Mouse (Mus musculus) brown adipose tissue, adult 24 weeks (tissue): ENCODE data around the gene Spag7. TPM values are rescaled to one million over a fixed set of nuclear protein-coding genes. Genes with fewer than 3 reads are reported as not detected.

Experiments
- H3K27ac ChIP-seq: fragments of 200-500 bp; replicated peaks from 2 replicates; pipeline ENCODE4 v1.5.1; 2012; ENCODE audit warnings: low read depth, mild to moderate bottlenecking, low read length
- H3K4me1 ChIP-seq: fragments of 200-500 bp; 2 replicates; pipeline ENCODE4 v1.6.1; 2012; ENCODE audit warnings: low read length, mixed read lengths; ENCODE audit not compliant: control insufficient read depth, insufficient read depth, insufficient read length
- H3K4me3 ChIP-seq: fragments of 200-500 bp; 2 replicates; pipeline ENCODE4 v1.5.1; 2012; ENCODE audit warnings: low read depth, mild to moderate bottlenecking, low read length, moderate library complexity; ENCODE audit not compliant: insufficient read depth
- polyA plus RNA-seq: library from polyadenylated mRNA; stranded (reverse); fragments of >200 nt; gene quantifications from 2 replicates; pipeline ENCODE4 v1.2.4, GENCODE M21; 2012; ENCODE audit not compliant: missing spikeins, insufficient read depth, insufficient read length

Gene Spag7
- 74.7 and 107 TPM in 2 replicates for polyA plus RNA-seq

DNA sequence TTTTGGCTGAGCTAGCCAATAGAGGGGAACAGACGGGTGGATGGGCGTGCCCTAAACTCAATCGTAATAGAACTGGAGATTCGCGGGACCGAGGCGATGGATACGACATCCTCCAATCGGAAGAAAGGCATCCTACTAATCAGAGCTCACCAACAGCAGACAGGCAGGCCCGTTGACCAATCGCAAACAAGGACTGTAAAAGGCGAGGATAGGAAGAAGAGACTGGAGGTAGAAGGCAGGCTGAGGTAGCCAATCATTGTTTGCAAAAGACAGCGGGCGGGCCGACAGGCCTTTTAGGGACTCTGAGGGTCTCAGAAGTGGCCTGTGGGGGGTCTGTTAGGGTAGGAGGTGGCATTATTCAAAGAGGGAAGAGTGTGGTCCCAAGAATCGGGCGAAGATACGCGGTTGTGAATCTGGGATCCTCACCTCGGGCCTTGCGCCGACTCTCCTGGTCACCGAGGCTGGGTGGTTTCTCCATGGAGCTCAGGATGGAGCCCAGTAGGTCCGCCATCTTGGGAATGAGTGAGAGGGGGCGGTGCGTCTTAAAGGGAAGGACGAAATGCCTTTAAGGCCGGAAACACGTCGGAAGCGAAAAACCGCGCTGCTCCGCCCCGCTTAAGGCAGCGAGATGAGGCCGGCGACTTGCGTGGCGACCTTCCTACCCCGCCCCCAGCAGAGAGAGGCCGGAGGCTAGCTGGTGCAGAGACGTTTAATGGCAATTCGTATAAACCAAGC lies at the start of gene Spag7:
Gene Spag7 (minus strand): TSS at position 646 of the 735 bp plus-strand sequence.
- H3K27ac ChIP-seq = peak within 1 kb of the TSS; percentile 88
- no peaks in the 10 kb centered on the region for H3K4me1 ChIP-seq
- H3K4me3 ChIP-seq = peak within 1 kb of the TSS; percentile 74

DNA sequence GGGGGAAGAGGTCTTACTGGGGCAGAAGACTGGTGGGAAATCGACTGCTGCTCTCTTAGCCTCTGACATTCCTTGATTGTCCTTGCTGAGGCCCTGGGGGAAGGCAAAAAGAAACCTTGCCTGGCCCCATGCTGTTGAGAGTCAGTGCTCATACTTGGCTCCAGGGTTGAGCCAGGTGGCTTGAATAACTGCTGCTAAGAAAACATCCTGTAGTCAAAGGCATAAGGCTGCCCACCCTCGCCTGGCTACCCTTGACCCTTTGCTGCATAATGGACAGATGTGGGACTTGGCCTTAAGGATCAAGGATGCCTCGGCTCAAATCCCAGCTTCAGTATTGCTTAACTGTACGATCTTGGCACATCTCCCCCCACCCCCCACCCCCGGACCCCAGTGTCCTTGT lies 49.3 kb upstream of the Spag7 start:
- peaks cover 2% of the 10 kb centered on the region; the same call in 1 of the 2 replicates for H3K4me1 ChIP-seq
- H3K4me3 ChIP-seq = no peak overlapping the region
- no peak overlapping the region for H3K27ac ChIP-seq

DNA sequence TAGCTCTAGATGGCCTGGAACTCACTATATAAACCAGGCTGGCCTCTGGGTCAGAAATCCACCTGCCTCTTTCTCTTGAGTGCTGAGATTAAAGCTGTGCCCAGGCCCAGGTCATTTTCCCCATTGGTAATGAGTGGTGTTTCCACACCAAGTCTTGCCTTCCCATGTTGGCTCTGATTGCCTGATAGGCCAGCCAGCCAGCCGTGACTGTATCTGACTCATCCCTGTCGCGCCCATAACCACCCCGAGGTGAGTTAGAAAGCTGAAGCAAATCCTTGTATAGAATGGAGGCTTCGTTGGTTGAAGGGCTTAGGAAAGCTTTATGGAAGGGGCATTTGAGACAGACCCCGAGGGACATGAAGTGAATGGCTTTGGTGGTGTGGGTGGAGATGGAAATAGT lies 46.6 kb upstream of the Spag7 start:
- no peak overlapping the region for H3K4me3 ChIP-seq
- no peak overlapping the region for H3K27ac ChIP-seq
- H3K4me1 ChIP-seq = peaks cover 2% of the 10 kb centered on the region; the same call in 1 of the 2 replicates

DNA sequence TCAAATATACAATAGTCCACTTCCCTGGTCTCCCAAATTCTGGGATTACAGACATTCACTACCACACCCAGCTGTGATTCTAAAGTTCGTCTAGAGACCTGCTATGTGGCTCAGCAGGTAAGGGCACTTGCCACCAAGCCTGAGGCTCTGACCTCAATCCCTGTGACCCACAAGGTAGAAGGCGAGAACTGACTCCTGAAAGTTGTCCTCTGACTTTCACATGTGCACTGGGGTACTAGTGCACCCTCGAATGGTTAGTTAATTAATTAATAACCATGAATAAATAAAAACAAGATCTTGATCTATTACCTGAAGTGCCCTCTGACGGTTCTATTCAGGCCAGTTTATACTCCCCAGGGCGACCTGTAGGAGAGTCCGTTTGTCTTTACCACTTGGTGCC lies 44.0 kb upstream of the Spag7 start:
- H3K4me3 ChIP-seq = no peak overlapping the region
- no peak overlapping the region for H3K27ac ChIP-seq
- H3K4me1 ChIP-seq = peaks cover 2% of the 10 kb centered on the region; the same call in 1 of the 2 replicates

DNA sequence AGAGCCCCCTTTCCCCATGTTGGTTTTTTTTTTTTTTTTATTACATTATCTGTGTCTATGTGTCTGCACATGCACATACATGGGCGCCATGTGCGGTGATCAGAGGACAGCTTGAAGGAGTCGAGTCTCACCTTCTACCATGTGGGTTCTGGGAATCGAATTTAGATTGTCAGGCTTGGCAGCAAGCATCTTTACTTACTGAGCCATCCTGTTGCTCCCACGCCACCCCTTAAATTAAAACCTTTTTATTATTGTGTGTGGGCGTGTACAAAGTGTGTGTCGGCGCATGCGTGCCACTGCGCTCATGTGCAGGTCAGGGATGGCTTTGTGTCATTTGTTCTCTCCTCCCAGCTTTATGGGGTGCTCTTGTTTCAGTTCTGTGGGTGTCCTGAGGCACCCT lies 41.8 kb upstream of the Spag7 start:
- H3K4me3 ChIP-seq = no peak overlapping the region
- H3K27ac ChIP-seq = no peak overlapping the region
- peaks cover under 1% of the 10 kb centered on the region; the same call in 1 of the 2 replicates for H3K4me1 ChIP-seq

DNA sequence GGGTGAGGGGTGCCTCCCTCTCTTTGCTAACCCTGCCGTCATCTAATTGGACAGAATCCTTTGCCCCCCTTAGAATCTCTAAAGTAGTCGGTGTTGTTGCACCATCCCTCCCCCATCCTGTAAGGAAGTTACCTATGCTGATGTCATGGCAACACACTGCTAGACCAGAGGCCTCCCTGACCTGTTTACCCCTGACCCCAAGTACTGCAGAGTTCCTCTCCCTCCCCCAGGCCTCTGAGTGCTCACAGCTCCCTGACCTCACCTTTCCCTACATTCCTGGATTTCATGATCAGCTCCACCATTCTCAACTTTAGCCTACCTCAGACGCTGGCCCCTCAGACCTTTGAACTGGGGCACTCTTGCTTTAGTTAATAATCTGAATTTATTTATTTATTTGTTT lies 36.9 kb upstream of the Spag7 start:
- no peak overlapping the region for H3K4me3 ChIP-seq
- H3K4me1 ChIP-seq = peaks cover 11% of the 10 kb centered on the region
- H3K27ac ChIP-seq = no peak overlapping the region

DNA sequence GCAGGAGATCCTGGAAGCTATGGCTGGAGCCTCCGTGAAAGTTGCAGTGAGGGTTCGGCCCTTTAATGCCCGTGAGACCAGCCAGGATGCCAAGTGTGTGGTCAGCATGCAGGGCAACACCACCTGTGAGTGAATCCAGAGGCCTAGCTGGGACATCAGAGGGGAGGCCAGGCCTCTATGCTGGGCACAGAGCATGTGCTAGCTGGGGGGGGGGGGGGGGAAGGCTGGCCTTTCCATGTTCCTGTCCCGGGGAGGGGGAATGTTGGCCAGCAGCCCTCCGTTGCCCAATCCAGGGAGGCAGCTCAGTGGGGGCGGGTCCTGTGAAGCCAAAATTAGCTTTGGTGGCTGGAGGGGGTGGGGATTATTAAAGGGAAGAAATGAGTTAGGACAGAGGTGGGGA lies 33.6 kb upstream of the Spag7 start:
- peak overlapping the region; percentile 93 for H3K27ac ChIP-seq
- peak overlapping the region; percentile 75 for H3K4me3 ChIP-seq
- peaks cover 11% of the 10 kb centered on the region for H3K4me1 ChIP-seq

DNA sequence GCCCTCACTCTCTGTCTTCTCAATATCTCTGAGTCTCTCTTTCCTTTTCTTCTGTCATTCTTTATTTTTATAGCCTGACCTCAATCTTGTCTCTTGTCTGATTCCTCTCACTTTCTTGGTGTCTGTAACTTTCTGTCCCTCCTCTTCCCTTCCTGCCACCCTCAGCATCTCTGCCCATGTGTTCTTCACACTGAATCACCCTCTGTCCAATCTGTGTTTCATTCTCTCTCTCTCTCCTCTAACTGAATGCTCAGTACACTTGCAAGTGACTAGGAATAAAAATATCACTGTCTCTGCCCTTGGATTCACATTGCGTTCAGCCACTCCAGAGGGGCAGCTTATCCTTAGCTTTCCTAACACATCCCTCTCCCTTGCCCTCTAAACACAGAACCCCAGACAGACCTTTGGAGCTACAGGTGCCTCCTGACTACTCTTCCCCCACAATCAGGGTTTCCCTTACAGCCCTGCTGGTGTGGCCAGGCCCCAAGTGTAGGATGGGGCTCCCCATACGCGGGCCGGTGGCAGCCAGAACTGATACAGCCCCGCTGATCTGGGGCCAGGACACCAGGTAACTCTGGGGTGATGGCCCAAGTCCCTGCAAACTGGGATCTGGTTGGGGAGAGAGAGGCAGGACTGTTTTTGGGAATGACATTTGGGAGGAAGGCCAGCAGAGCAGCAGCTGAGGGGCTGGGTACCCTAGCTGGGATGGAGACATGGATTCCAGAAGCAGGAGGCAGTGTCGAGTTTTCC lies 32.9 kb upstream of the Spag7 start:
- H3K27ac ChIP-seq = peak overlapping the region; percentile 93
- peak overlapping the region; percentile 75 for H3K4me3 ChIP-seq

DNA sequence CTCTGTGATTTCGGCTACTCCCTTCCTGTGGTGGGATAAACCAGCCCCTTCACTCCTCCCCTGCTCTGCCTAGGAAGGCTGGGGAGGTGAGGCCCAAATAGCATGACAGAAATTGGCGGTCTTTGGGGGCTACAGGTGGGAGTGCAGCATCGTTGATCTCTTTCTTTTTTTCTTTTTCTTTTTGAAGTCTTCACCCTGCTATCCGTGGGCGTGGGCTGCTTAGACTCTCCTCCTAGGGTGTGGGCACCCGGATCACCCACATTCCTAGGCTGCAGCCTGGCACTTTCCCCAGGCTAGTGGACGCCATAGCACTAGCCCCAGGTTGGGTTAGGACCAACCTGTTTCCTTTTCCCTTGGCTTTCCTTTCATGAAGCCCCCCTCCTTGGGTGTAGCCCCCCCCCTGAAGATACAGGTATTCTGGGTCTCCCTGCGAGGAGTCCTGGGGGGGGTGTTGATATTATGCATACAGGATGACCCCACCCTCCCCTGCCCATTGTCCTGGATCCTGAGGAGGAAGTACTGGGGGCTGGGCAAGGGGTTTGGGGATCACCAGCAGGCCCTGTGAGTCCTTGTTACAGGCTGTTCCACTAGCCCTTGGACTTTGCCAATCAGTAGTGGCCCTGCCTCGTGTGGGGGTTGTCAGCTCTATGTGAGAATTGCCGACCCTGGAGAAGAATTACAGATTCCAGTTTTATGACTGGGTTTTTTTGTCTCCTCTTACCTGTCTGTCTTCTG lies 32.2 kb upstream of the Spag7 start:
- H3K27ac ChIP-seq = peak overlapping the region; percentile 93
- H3K4me1 ChIP-seq = peaks cover 11% of the 10 kb centered on the region
- H3K4me3 ChIP-seq = peak overlapping the region; percentile 75

More for the DNA sequence above, 32.9 kb upstream of the Spag7 start:
- peaks cover 11% of the 10 kb centered on the region for H3K4me1 ChIP-seq

DNA sequence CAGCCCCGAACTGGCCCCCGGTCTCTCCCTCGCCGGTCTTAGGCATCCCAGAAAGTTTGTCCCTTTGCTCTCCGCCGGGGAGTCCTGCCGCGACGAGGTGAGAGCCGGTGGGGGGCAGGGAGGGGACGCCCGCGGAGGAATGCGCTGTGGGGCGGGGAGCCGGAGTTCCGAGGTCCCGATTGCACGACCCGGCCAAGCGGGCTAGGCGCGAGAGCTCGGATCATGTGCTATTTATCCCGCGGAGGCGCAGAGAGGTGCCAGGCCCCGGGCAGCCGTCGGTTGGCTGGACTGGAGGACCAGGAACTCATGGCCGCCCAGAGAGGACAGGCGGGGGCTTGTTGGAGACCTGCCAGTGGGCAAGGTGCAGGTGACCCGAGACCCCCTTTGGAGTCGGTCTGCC lies 31.4 kb upstream of the Spag7 start:
- H3K27ac ChIP-seq = peak overlapping the region; percentile 93
- H3K4me1 ChIP-seq = peaks cover 11% of the 10 kb centered on the region
- peak overlapping the region; percentile 75 for H3K4me3 ChIP-seq

DNA sequence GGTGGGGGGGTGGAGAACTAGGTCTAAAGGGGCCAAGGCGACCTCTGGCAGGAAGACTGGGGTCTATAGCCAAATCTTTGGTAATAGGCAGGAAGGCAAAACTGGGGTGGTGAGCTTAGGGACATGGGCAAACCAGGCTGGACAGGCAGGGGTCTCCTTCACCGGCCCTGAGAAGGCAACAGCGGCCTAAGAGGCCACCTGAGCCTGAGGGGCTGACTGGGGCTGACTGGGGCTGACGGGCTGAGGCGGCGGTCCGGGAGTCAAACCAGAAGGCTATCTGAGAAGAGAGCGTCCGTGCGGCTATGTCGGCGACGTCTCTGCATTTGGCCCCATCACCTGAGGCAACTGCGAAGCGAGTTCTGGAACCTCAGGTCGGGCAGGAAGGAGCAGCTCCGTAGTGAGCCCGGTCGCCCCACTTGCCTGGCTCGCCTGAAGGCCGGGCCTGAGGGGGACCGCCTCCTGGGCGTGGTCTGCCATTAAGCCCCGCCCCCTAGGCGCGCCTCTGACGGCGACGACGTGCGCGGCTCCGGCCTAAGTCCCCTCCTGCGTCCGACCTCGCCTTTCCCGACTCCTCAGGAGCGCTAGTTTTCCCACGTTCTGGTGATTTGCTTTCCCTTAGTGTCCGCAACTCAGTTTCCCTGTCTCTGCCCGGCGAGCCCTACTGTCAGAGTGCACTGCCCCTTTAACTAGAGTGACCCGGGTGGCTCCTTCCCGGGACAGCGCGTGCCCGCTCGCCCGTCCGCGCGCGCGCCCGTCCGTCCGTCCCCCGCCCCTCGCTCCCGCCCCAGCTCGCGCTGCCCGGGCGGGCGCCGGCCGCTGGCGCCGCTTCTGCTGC lies 30.7 kb upstream of the Spag7 start, which contains the start of the genes Inca1 and Kif1c:
Gene Inca1 (minus strand): TSS at position 434 of the 835 bp plus-strand sequence.
Gene Kif1c (plus strand): TSS at position 827 of the 835 bp plus-strand sequence.
- Histone ChIP-seq H3K4me3 (peak within 1 kb of the TSS; percentile 75), H3K4me1 (peaks cover 11% of the 10 kb centered on the region), H3K27ac (peak within 1 kb of the TSS; percentile 99)

DNA sequence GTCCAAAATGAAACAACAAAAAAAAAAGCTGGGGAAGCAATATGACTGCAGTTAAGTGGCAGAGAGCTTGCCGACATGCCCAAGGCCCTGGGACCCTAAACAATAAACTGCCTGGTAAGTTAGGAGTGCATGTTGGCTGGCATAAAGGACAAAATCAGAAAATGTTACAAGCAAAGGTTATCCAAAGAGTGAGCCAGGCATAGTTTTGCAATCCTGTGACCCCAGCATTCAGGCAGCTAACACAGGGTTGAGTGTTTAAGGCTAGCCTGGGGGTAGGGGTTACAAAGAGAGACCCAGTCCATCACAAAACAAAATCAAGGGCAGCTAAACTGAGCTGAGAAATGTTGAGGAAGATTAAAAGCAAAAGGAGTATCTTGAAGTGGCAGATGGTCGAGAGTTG lies 29.8 kb upstream of the Spag7 start:
- peak overlapping the region; percentile 89 for H3K27ac ChIP-seq

DNA sequence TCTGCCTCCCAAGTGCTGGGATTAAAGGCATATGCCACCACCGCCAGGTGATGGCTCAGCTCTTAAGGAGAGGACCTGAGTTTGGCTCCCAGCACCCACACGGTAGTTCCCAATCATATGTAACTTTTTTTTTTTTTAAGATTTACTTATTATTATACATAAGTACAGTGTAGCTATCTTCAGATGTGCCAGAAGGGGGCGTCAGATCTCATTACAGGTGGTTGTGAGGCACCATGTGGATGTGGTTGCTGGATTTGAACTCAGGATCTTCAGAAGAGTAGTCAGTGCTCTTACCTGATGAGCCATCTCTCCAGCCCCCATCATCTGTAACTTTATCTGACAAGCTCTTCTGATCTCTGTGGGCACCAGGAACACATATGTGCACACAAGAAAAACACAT lies 28.2 kb upstream of the Spag7 start:
- no peak overlapping the region for H3K27ac ChIP-seq
- no peak overlapping the region for H3K4me3 ChIP-seq
- H3K4me1 ChIP-seq = peaks cover 2% of the 10 kb centered on the region; the same call in 1 of the 2 replicates

More for the DNA sequence above, 29.8 kb upstream of the Spag7 start:
- Histone ChIP-seq H3K4me3 (peak overlapping the region; percentile 40), H3K4me1 (peaks cover 11% of the 10 kb centered on the region)

DNA sequence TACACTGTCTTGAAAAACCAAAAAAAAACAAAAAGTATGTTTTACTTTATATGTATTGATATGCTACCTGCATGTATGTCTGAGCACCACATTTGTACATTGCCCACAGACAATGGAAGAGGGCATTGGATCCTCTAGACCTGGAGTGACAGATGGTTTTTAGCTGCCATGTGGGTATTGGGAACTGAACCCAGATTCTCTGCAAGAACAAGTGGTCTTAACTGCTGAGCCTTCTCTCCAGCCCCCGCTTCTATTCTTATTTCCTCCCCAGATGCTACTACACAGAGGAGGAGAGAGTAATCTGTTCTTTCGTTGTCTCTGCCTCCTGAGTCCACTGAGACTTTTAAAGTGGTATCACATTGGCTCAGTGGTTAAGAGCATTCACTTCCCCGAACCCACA lies 24.3 kb upstream of the Spag7 start:
- Histone ChIP-seq H3K4me3 (no peak overlapping the region), H3K27ac (no peak overlapping the region), H3K4me1 (peaks cover 3% of the 10 kb centered on the region; the same call in 1 of the 2 replicates)
